Mouse (Mus musculus) lung, postnatal 0 days (tissue): ENCODE measurements around the gene Acbd6.

Experiments
- CTCF ChIP-seq: IDR thresholded peaks from 2 replicates; pipeline ENCODE4 v1.5.1; 2016; ENCODE audit warnings: antibody characterized with exemption, mild to moderate bottlenecking
- EP300 ChIP-seq: IDR thresholded peaks from 2 replicates; pipeline ENCODE4 v1.6.1; 2016; ENCODE audit warnings: antibody characterized with exemption, mild to moderate bottlenecking, control low read depth

- TF ChIP-seq CTCF (no peak), EP300 (0 out of 2 replicates have a peak, but pooled peaks have one; percentile 14)
These were observed 29.4 kb upstream of the Acbd6 start for GRCm38 (mm10) chr1:155528405-155529119.
